Mouse (Mus musculus): Measurements from ENCODE around the gene 4933428M09Rik. TPM values are rescaled to one million over a fixed set of nuclear protein-coding genes. Genes with fewer than 3 reads are reported as not detected.

4933428M09Rik gene
- polyA plus RNA-seq (2012; rRNA removed; ENCODE audit: low replicate concordance), result not detected in 2 replicates

DNA sequence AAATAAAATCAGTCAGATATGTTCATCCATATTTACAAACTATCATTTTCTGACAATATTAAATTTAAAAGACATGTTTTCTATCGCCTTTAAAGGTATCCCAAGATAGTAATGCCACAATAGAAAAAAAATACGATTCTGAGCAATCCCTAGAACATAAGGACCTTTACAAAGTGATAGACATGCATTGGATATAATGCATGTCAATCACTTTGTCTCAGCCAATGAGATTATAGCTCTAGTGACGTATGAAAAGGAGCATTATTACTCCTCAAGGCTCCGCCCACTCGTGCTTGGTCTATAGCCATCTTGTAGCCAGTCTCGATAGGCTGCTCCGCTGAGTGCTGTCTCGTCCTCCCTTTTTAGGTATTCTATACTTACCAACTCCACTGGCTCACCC lies at the start of gene 4933428M09Rik:
Gene 4933428M09Rik, plus strand, starts transcription at position 301 of the 400 bp plus-strand sequence.

DNA sequence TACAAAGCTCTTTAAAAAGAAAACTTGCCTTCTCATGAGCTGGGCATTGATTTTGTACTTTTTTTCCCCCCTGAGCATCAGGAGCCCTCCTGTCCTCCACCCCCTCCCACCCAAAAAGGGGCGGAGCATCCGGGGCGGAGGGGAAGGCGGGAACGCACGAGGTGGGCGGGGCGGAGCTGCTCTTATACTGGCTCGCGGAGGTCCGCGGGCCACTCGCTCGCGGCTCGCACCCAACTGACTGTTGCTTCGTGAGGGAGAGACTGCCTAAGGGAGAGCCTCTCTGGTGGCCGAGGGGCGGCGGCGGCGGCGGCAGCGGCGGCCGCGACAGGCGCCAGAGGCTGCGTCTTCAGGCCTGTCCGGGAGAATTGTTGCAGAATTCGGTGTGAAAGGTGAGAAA lies 30.8 kb downstream of the 4933428M09Rik start, which contains the start of gene Mum1l1:
Gene Mum1l1, plus strand, starts transcription at position 214 of the 397 bp plus-strand sequence.

Other genes with a start within 250 kb of the 4933428M09Rik start
- not detected in 2 replicates for gene Serpina7, start 94.0 kb upstream of the 4933428M09Rik start, polyA plus RNA-seq (2012; rRNA removed; ENCODE audit: low replicate concordance)
- not detected in 2 replicates for gene 4930513O06Rik, start 93.0 kb upstream of the 4933428M09Rik start, polyA plus RNA-seq (2012; rRNA removed; ENCODE audit: low replicate concordance)
- 1.4 and 4.2 TPM in 2 replicates for gene Mum1l1, start 30.8 kb downstream of the 4933428M09Rik start, polyA plus RNA-seq (2012; rRNA removed; ENCODE audit: low replicate concordance)
- not detected in 2 replicates for gene Trap1a, start 154.5 kb downstream of the 4933428M09Rik start, polyA plus RNA-seq (2012; rRNA removed; ENCODE audit: low replicate concordance)

Measured in mammary gland, adult 2 months (tissue).